Mouse (Mus musculus): ENCODE measurements around the gene Vpreb1. TPM values are rescaled to one million over a fixed set of nuclear protein-coding genes. Genes with fewer than 3 reads are reported as not detected.

Gene Vpreb1
- polyA plus RNA-seq, 1 experiment from 2014 or later = 1.6 TPM

DNA sequence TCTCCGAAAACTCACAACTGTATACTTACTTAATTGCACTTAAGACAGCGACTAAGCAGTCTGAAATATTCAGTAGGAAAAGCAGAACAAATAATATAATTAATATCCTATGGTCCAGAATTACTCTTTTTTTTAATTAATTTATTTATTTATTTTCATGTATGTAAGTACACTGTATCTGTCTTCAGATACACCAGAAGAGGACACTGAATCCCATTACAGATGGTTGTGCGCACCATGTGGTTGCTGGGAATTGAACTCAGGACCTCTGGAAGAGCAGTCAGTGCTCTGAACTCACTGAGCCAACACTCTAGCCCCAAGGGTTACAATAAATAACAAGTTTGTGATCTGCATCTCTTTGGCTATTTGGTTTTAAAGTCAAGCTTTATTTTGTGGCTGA is 41.0 kb downstream of the Vpreb1 start:
- WGBS = 81% methylated on average over 3 of the region's 3 CpGs
- Histone ChIP-seq H3K27ac (no peak overlapping the region), H3K9me3 (no peaks in the 10 kb centered on the region)

DNA sequence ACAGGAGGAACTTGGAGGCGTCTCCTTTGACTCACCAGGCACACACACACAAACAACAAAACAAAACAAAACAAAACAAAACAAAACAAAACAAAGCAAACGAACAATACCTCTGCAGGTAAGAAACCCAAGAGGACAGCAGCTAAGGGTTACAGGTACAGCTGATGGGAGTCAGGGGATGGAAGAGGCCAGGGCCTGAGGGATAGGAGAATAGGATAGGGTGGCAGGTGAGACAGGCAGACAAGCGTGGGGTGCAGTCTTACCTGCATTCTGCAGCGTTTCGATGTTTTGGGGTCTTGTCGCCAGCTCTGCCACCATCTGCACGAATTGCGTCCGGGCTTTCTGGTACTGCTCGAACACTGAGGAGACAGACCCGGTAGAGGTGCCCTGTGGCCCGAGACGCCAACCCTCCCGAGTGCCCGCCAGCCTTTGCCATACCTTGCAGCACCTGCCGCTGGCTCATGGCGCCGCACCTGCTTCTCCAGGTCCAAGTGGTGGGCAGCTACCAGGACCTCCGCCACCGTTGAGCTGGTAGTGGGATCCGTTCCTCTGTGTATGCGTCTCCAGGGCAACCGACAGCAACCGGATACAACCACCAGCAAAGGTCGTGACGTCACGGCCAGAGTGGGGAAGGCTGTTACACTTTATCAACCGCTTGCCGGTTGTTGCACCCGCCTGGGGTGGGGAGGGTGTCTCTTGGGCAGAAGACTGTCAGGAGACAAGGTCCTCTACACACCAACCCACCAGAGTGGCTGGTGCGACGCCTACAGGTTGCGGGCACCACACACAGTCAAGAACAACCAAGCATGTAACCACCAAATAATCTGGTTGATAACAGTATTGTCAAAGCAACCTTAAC is 41.7 kb downstream of the Vpreb1 start, which contains the start of gene Spag6l:
Spag6l (minus strand) TSS at position 700 of the 859 bp plus-strand sequence.
- WGBS = 10% methylated on average over 33 of the region's 33 CpGs

More for the DNA sequence above, 41.0 kb downstream of the Vpreb1 start:
- Histone ChIP-seq H3K4me1 (peaks cover 7% of the 10 kb centered on the region), H3K27me3 (ENCODE audit: insufficient read depth, poor library complexity, severe bottlenecking) (no peaks in the 10 kb centered on the region), H3K4me3 (peak overlapping the region; percentile 67; the same call in 1 of the 2 replicates), H3K36me3 (no peaks in the 10 kb centered on the region)
- DNase-seq (ENCODE audit: low spot score) = no peak

GRCm38 (mm10) chr16:16826223-16826622 is 44.4 kb downstream of the Vpreb1 start:
- 90% methylated on average over 2 of the region's 2 CpGs for WGBS

More for the DNA sequence above, 41.7 kb downstream of the Vpreb1 start, which contains the start of gene Spag6l:
- H3K27me3 ChIP-seq (ENCODE audit: insufficient read depth, poor library complexity, severe bottlenecking) = no peaks in the 10 kb centered on the region
- 0 out of 2 replicates have a peak within 1 kb of the TSS, but pooled peaks have one; percentile 13 for H3K27ac ChIP-seq
- peak within 1 kb of the TSS; percentile 67 for H3K4me3 ChIP-seq
- peaks cover 7% of the 10 kb centered on the region for H3K4me1 ChIP-seq
- no peaks in the 10 kb centered on the region for H3K9me3 ChIP-seq
- DNase-seq (ENCODE audit: low spot score) = peak; percentile 91
- H3K36me3 ChIP-seq = no peaks in the 10 kb centered on the region

GRCm38 (mm10) chr16:16825476-16825875 is 45.2 kb downstream of the Vpreb1 start:
- Histone ChIP-seq H3K27me3 (ENCODE audit: insufficient read depth, poor library complexity, severe bottlenecking) (no peaks in the 10 kb centered on the region), H3K27ac (no peak overlapping the region), H3K4me1 (peaks cover 7% of the 10 kb centered on the region), H3K36me3 (no peaks in the 10 kb centered on the region), H3K9me3 (no peaks in the 10 kb centered on the region), H3K4me3 (no peak overlapping the region)
- WGBS = 49% methylated on average over 5 of the region's 5 CpGs
- DNase-seq (ENCODE audit: low spot score) = no peak

More at GRCm38 (mm10) chr16:16826223-16826622, 44.4 kb downstream of the Vpreb1 start:
- H3K27ac ChIP-seq = no peak overlapping the region
- no peaks in the 10 kb centered on the region for H3K36me3 ChIP-seq
- no peaks in the 10 kb centered on the region for H3K27me3 ChIP-seq (ENCODE audit: insufficient read depth, poor library complexity, severe bottlenecking)
- H3K4me3 ChIP-seq = no peak overlapping the region
- DNase-seq (ENCODE audit: low spot score) = no peak
- peaks cover 7% of the 10 kb centered on the region for H3K4me1 ChIP-seq
- no peaks in the 10 kb centered on the region for H3K9me3 ChIP-seq

Other genes starting within 250 kb of the Vpreb1 start
- gene Olfr19, start 194.4 kb downstream of the Vpreb1 start, polyA plus RNA-seq (2016; fragmentation: Nextera tagmentation; extraction: Ambion mirVana) = not detected in 2 replicates
- 0.13 TPM in 1 of 2 replicates, not detected in the other for gene Spag6l, start 41.4 kb downstream of the Vpreb1 start, polyA plus RNA-seq (2016; fragmentation: Nextera tagmentation; extraction: Ambion mirVana)
- gene Igll1, start 6.9 kb downstream of the Vpreb1 start, polyA plus RNA-seq (2016; fragmentation: Nextera tagmentation; extraction: Ambion mirVana) = not detected in 2 replicates
- gene Top3b, start 107 bp downstream of the Vpreb1 start, polyA plus RNA-seq (2016; fragmentation: Nextera tagmentation; extraction: Ambion mirVana) = 53.4 and 55.6 TPM in 2 replicates
- gene Ppm1f, start 25.6 kb upstream of the Vpreb1 start, polyA plus RNA-seq (2016; fragmentation: Nextera tagmentation; extraction: Ambion mirVana) = 29.2 and 41.0 TPM in 2 replicates
- 127 and 153 TPM in 2 replicates for gene Mapk1, start 112.5 kb upstream of the Vpreb1 start, polyA plus RNA-seq (2016; fragmentation: Nextera tagmentation; extraction: Ambion mirVana)
- gene Ypel1, start 198.9 kb upstream of the Vpreb1 start, polyA plus RNA-seq (2016; fragmentation: Nextera tagmentation; extraction: Ambion mirVana) = 16.6 and 27.6 TPM in 2 replicates
- gene Ppil2, start 240.4 kb upstream of the Vpreb1 start, polyA plus RNA-seq (2016; fragmentation: Nextera tagmentation; extraction: Ambion mirVana) = 114 and 125 TPM in 2 replicates

Measured in heart, embryonic 10.5 days (tissue).